Mouse (Mus musculus) lung, embryonic 15.5 days (tissue): ENCODE measurements around the gene Zbtb6. TPM values are rescaled to one million over a fixed set of nuclear protein-coding genes. Genes with fewer than 3 reads are reported as not detected.

Experiments
- ATAC-seq: fragments of 200-750 bp; cut with Nextera tagmentation; 2 replicates; pipeline ENCODE4 v1.8.0; 2017; ENCODE audit warnings: moderate number of reproducible peaks, borderline replicate concordance; ENCODE audit not compliant: low FRiP score, low TSS enrichment; ENCODE audit errors: extremely low read depth
- H3K27ac ChIP-seq: fragments of 300-500 bp; sonication (generic); 2 replicates; pipeline ENCODE4 v1.5.1; 2015; ENCODE audit warnings: moderate library complexity, mild to moderate bottlenecking, inconsistent platforms
- H3K27me3 ChIP-seq: fragments of 300-500 bp; sonication (generic); 2 replicates; pipeline ENCODE4 v1.6.1; 2015; ENCODE audit warnings: inconsistent platforms
- H3K36me3 ChIP-seq: fragments of 300-500 bp; sonication (generic); 2 replicates; pipeline ENCODE4 v1.6.1; 2015; ENCODE audit warnings: inconsistent platforms
- H3K4me1 ChIP-seq: fragments of 300-500 bp; sonication (generic); 2 replicates; pipeline ENCODE4 v1.6.1; 2015; ENCODE audit warnings: inconsistent platforms
- H3K4me2 ChIP-seq: fragments of 300-500 bp; sonication (generic); 2 replicates; pipeline ENCODE4 v1.6.1; 2015; ENCODE audit warnings: inconsistent platforms, mild to moderate bottlenecking, moderate library complexity
- H3K4me3 ChIP-seq: fragments of 300-500 bp; sonication (generic); 2 replicates; pipeline ENCODE4 v1.5.1; 2015; ENCODE audit warnings: mild to moderate bottlenecking, inconsistent platforms
- H3K9ac ChIP-seq: fragments of 300-500 bp; sonication (generic); 2 replicates; pipeline ENCODE4 v1.6.1; 2015; ENCODE audit warnings: inconsistent platforms
- H3K9me3 ChIP-seq: fragments of 300-500 bp; sonication (generic); 2 replicates; pipeline ENCODE4 v1.6.1; 2016; ENCODE audit warnings: inconsistent platforms
- WGBS: fragments of 180-500 bp; shearing (Covaris S2); methylation state at CpG from one replicate; pipeline ENCODE4 v1.1.7; 2015; 5-methylcytosine and 5-hydroxymethylcytosine counted together
- polyA plus RNA-seq: library from polyadenylated mRNA; unstranded; fragments of >200 nt; fragmentation: Nextera tagmentation; extraction: Ambion mirVana; gene quantifications from 2 replicates; pipeline ENCODE4 v1.2.1, GENCODE M21; 2015

Zbtb6 gene
- 6.0 and 6.6 TPM in 2 replicates for polyA plus RNA-seq

DNA sequence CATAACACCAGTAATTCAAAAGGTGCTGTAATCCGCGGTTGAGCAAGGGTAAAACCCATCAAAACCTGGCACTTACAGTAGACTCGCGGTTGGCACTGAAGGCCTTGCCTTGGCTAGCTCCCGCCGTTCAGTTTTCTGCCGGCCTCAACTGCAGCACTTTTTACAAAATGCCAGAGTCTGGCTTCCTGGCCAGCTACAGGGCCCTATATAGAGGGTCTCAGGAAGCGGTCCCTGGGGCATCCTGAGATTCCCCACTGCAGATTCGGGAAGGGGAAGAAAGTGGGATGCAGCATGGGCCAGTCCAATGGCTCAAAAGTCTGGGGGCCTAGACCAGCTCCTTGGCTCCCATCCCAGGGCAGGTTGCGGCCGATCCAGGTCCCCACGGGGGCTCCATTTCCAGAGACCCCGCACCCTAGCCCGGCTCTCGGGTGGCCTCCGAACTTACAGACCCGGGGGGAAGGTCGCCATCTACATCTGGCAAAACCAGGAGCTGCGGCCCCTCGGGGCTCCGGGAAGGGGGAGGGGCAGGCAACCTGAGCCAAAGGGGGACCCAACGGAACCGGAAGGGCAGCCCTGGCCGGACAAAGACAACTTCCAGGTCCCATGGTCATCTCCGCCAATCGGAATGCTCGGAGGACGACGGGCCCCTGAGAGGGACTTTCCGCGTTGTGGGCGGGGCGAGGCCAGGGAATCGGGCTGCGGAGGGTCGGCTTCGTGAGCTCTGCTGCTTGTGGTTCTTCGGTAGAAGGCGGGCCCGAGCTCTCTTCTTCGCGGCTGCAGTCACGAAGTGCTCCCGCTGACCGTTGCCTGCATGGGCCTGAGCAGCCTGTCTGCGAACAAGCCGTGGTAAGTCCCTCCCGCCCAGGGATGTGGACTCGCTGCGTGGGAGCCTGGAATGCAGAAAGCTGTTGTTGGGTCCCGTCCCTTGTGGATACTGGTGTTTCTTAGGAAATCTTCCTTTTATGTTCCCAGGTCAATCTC lies at the start of gene Zbtb6, which contains the start of the genes Zbtb26 and Rabgap1:
TSS of gene Zbtb6 (minus strand) at position 561 of the 981 bp plus-strand sequence.
TSS of gene Zbtb26 (minus strand) at position 525 of the 981 bp plus-strand sequence.
TSS of gene Rabgap1 (plus strand) at position 669 of the 981 bp plus-strand sequence.
- Histone ChIP-seq H3K27ac (peak within 1 kb of the TSS; percentile 86), H3K4me2 (peak within 1 kb of the TSS; percentile 65), H3K36me3 (no peaks in the 10 kb centered on the region), H3K4me3 (peak within 1 kb of the TSS; percentile 81), H3K9ac (peak within 1 kb of the TSS; percentile 90), H3K9me3 (no peaks in the 10 kb centered on the region), H3K27me3 (no peaks in the 10 kb centered on the region), H3K4me1 (peaks cover 16% of the 10 kb centered on the region; the same call in 1 of the 2 replicates)
- WGBS, result under 1% methylated on average over 51 of the region's 51 CpGs
- peak; percentile 100 for ATAC-seq

DNA sequence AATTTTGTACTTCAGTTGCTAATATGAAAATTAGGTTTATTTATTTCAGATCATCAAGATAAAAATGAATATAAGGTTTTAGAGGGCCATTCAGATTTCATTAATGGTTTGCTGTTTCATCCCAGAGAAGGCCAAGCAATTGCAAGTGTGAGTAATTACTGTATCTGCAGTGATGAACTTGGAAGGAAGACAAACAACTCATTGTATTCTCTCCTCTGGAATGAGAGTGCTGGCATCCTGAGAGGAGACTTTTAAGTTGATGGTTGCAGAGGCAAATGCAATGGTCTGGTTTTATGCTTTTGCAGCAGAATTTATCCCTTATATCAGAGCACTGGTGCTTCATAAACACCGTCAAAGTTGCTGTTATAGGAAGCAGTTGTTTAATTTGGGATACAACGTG lies 46.0 kb upstream of the Zbtb6 start:
- no peak overlapping the region for H3K4me3 ChIP-seq
- no peak overlapping the region for H3K9ac ChIP-seq
- no peaks in the 10 kb centered on the region for H3K9me3 ChIP-seq
- no peaks in the 10 kb centered on the region for H3K4me1 ChIP-seq
- peaks cover 38% of the 10 kb centered on the region for H3K36me3 ChIP-seq
- H3K27ac ChIP-seq, result no peak overlapping the region
- H3K27me3 ChIP-seq, result no peaks in the 10 kb centered on the region
- no peak overlapping the region for H3K4me2 ChIP-seq
- WGBS, result 89% methylated on average over 2 of the region's 2 CpGs
- ATAC-seq, result no peak

DNA sequence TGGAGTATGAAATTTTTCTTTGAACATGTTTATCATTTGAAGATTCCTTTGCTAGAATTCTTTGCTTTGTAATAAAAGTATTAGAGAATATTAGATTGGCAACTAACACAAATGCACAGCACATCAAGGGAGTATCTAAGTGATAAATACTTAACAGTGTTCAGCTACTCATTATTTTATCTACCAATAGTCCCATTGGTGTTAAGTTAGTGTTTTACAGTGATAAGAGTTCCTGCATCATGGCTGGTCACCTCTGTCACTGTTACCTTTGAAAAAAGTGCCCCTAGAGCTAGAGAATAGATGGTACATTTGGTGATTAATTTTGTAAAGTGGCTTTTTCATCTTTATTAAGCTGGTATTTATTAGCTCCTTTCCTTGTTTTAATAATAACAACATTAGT lies 43.4 kb upstream of the Zbtb6 start:
- no peak overlapping the region for H3K4me3 ChIP-seq

DNA sequence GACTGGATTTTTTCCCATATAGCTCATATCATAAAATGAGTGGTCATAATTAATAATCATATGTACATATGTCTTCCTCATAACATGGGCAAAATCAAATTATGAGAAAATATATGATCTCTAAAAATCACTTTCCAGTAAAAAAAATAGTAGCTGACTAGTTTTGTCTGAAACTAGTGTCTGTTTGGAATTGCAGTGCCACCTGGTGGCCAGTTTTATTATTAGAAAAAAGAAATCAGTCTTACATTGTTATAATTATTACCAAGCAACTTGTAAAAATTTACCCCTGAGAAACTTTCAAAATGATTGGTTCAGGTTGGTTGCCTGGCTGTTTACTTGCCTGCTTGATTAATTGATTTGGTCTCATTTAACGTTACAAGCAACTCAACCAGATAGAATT lies 42.4 kb upstream of the Zbtb6 start:
- Histone ChIP-seq H3K36me3 (peaks cover 47% of the 10 kb centered on the region), H3K9me3 (no peaks in the 10 kb centered on the region)

More for the DNA sequence above, 43.4 kb upstream of the Zbtb6 start:
- no peak overlapping the region for H3K27ac ChIP-seq
- no peak overlapping the region for H3K9ac ChIP-seq
- H3K4me2 ChIP-seq, result no peak overlapping the region
- H3K36me3 ChIP-seq, result peaks cover 44% of the 10 kb centered on the region
- no peaks in the 10 kb centered on the region for H3K4me1 ChIP-seq
- no peaks in the 10 kb centered on the region for H3K27me3 ChIP-seq
- no peak for ATAC-seq
- H3K9me3 ChIP-seq, result no peaks in the 10 kb centered on the region

DNA sequence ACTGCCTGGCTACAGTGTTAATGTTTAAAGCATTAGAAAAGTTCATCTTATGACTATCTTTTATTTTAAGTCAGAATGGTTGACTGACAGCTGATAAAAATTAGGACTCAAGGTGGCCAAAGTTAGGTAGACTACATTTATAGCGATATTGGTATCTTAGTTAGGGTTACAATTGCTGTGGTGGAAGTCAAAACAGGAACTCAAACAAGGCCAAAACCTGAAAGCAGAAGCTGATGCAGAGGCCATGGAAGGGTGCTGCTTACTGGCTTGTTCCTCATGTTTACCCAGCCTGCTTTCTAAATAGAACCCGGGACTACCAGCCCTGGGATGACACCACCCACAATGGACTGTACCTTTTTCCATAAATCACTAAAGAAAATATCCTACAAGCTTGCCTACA lies 41.2 kb upstream of the Zbtb6 start:
- no peak for ATAC-seq
- no peaks in the 10 kb centered on the region for H3K9me3 ChIP-seq
- H3K4me3 ChIP-seq, result no peak overlapping the region
- no peak overlapping the region for H3K9ac ChIP-seq
- H3K4me1 ChIP-seq, result no peaks in the 10 kb centered on the region
- 75% methylated on average over 2 of the region's 2 CpGs for WGBS
- no peak overlapping the region for H3K4me2 ChIP-seq
- H3K36me3 ChIP-seq, result peaks cover 35% of the 10 kb centered on the region
- H3K27ac ChIP-seq, result no peak overlapping the region
- no peaks in the 10 kb centered on the region for H3K27me3 ChIP-seq

More for the DNA sequence above, 42.4 kb upstream of the Zbtb6 start:
- H3K27ac ChIP-seq, result no peak overlapping the region
- H3K27me3 ChIP-seq, result no peaks in the 10 kb centered on the region
- H3K4me3 ChIP-seq, result no peak overlapping the region
- no peak overlapping the region for H3K4me2 ChIP-seq
- no peak for ATAC-seq
- WGBS, result 77% methylated on average over 1 of the region's 1 CpGs
- no peaks in the 10 kb centered on the region for H3K4me1 ChIP-seq
- H3K9ac ChIP-seq, result no peak overlapping the region

- ATAC-seq, result no peak
- Histone ChIP-seq H3K27ac (no peak overlapping the region), H3K4me1 (no peaks in the 10 kb centered on the region), H3K4me3 (no peak overlapping the region), H3K27me3 (no peaks in the 10 kb centered on the region), H3K4me2 (no peak overlapping the region), H3K9ac (no peak overlapping the region), H3K9me3 (no peaks in the 10 kb centered on the region), H3K36me3 (peaks cover 55% of the 10 kb centered on the region)
- 91% methylated on average over 2 of the region's 2 CpGs for WGBS
Measured at GRCm38 (mm10) chr2:37480039-37480438, 37.1 kb upstream of the Zbtb6 start.

GRCm38 (mm10) chr2:37479559-37479958 lies 36.6 kb upstream of the Zbtb6 start:
- peaks cover 55% of the 10 kb centered on the region for H3K36me3 ChIP-seq
- no peaks in the 10 kb centered on the region for H3K9me3 ChIP-seq
- no peak overlapping the region for H3K4me2 ChIP-seq
- no peaks in the 10 kb centered on the region for H3K4me1 ChIP-seq
- no peak overlapping the region for H3K4me3 ChIP-seq
- no peaks in the 10 kb centered on the region for H3K27me3 ChIP-seq
- H3K27ac ChIP-seq, result no peak overlapping the region
- H3K9ac ChIP-seq, result no peak overlapping the region
- no peak for ATAC-seq

GRCm38 (mm10) chr2:37466266-37466665 lies 23.3 kb upstream of the Zbtb6 start:
- no peak overlapping the region for H3K4me2 ChIP-seq
- peaks cover 8% of the 10 kb centered on the region for H3K36me3 ChIP-seq
- H3K9me3 ChIP-seq, result no peaks in the 10 kb centered on the region
- no peak overlapping the region for H3K4me3 ChIP-seq
- WGBS, result 93% methylated on average over 4 of the region's 4 CpGs
- H3K27me3 ChIP-seq, result no peaks in the 10 kb centered on the region
- 0 out of 2 replicates have a peak, but pooled peaks cover 2% of the 10 kb centered on the region for H3K4me1 ChIP-seq
- no peak for ATAC-seq
- H3K9ac ChIP-seq, result no peak overlapping the region
- no peak overlapping the region for H3K27ac ChIP-seq

DNA sequence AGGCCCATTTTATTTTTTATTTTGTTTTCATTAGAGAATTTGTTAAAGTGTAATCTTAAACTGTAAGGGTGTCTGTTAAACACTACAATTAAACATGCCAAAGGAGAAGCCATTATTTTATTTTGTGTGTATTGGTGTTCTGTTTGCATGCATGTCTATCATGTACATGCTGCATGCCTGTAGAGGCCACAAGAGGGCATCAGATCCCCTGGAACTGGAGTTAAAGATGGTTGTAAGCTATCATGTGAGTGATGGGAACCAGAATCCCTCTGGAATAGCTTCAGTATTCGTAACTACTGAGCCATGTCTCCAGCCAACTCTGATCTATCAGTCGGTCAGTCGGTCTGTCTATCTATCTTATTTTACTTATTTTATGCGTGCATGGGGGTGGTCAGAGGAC lies 17.7 kb upstream of the Zbtb6 start:
- WGBS, result 92% methylated on average over 4 of the region's 4 CpGs
- ATAC-seq, result no peak

DNA sequence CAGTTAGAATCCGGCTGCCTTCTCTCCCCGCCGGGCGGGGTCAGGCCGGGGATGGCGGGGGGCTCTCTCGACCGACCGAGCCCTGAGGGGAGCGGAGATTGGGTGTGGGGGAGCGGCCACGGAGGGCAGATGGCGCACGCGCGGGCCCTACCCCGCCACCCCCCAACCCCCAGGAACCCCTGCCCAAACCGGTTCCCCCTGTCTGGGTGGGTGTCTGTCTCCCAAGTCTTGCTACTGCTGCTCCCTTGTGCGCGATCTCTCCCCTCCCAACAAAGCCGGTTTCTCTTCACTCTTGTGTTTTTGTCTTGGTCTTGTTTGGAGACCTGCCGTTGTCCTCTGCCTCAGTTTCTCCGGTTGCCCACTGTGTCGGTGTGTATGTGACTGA lies 9.4 kb upstream of the Zbtb6 start:
- Histone ChIP-seq H3K9me3 (no peaks in the 10 kb centered on the region), H3K27ac (peak overlapping the region; percentile 93), H3K27me3 (no peaks in the 10 kb centered on the region), H3K4me3 (peak overlapping the region; percentile 79), H3K9ac (peak overlapping the region; percentile 90), H3K4me2 (peak overlapping the region; percentile 65), H3K36me3 (no peaks in the 10 kb centered on the region), H3K4me1 (peaks cover 12% of the 10 kb centered on the region)
- 0% methylated on average over 18 of the region's 24 CpGs for WGBS
- peak; percentile 86 for ATAC-seq

More for the DNA sequence above, 17.7 kb upstream of the Zbtb6 start:
- Histone ChIP-seq H3K4me3 (no peak overlapping the region), H3K27me3 (no peaks in the 10 kb centered on the region), H3K4me1 (0 out of 2 replicates have a peak, but pooled peaks cover 2% of the 10 kb centered on the region), H3K9me3 (no peaks in the 10 kb centered on the region), H3K9ac (no peak overlapping the region), H3K4me2 (no peak overlapping the region), H3K27ac (no peak overlapping the region), H3K36me3 (no peaks in the 10 kb centered on the region)

DNA sequence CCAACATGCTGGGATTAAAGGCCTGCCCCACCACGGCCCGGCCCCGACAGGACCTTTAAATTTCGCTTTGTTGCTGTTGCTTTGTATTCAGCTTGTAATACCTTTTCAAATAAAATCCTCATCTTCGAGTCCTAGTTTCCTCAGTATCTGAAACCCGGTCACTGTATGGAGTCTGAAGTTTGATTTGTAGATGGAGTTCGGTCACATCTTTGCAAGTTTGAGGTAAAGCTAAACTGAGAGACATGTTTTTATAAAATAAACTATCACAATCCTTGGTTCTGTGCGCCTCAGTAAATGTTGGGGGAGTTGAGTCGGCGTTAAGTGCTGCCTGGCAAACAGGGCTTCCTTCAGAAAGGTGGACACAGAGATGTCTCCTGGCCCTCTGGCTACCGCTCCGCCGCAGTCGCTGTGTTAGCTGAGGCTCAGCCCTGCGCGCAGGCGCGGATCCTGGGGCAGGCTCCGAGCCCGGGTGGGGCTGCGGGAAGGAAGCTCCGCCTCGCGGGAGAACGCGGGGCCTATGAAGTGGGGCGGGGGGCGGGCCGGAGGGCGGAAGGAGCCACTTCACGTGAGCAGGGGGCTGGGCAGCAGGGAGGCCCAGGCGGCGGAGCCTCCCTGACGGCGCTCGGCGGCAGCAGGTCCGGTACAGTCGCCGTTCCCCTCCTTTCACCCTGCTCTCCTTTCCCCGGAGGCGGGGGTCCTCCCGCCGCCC lies 8.8 kb upstream of the Zbtb6 start:
- Histone ChIP-seq H3K9ac (peak overlapping the region; percentile 90), H3K27me3 (no peaks in the 10 kb centered on the region), H3K36me3 (no peaks in the 10 kb centered on the region), H3K4me2 (peak overlapping the region; percentile 65), H3K4me1 (peaks cover 12% of the 10 kb centered on the region), H3K9me3 (no peaks in the 10 kb centered on the region), H3K4me3 (peak overlapping the region; percentile 79), H3K27ac (peak overlapping the region; percentile 93)
- WGBS, result 9% methylated on average over 31 of the region's 44 CpGs
- ATAC-seq, result peak; percentile 99
